ENCODE assay signal across 12 mouse cellular contexts in the genomic region with DNA sequence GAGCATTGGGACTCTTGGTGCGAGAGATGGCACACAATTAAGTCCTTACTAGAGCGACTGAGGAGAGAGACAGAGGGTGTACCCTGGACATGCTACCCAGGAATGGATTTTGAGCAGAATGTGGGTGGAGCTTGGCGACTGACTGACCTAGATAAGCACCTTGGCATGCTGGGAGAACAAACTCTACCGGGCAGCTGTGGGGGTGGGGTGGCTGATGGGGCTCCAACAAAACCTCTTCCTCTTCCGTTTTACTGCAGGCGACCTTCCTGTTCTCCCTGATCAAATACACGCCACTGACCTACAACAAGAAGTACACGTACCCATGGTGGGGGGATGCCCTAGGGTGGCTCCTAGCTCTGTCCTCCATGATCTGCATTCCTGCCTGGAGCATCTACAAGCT. TPM values are rescaled to one million over a fixed set of nuclear protein-coding genes. Genes with fewer than 3 reads are reported as not detected.
A peak's percentile ranks its signal among the peaks of the same experiment; 100 is the strongest.
DNase-seq lines count a peak whose midpoint lies in the region; ATAC-seq and TF ChIP-seq lines count a peak whose summit lies in the region.
"Had no signal": no experiment of that assay in that cellular context is flagged by ENCODE, and none has a peak within 500 bp of the region (broad histone marks: within the 10 kb centered on the region; RNA-seq: fewer than 3 reads in every experiment).

No protein-coding gene starts in this region.

- TF ChIP-seq POLR2A in kidney, adult 2 months (IDR thresholded peaks at IDR 0.05; ENCODE audit: low read depth, low read length): no peak

- H3K9me3 ChIP-seq in kidney, embryonic 15.5 days (replicated peaks): no peaks in the 10 kb centered on the region
- H3K9me3 ChIP-seq: forebrain, embryonic 12.5 days; hindbrain, embryonic 13.5 days; limb, embryonic 12.5 days had no signal

- ATAC-seq in hematopoietic stem cell, adult 5-6 weeks (replicated peaks in 1 of 2; ENCODE audit: insufficient read depth in 1 of 2, low FRiP score in 2 of 2, low TSS enrichment in 1 of 2, low read depth in 1 of 2, poor library complexity in 2 of 2, severe bottlenecking in 2 of 2): peak; percentile 23 to 37; a peak in 3 of 4 replicates
- ATAC-seq in megakaryocyte-erythroid progenitor cell, adult 5-6 weeks (replicated peaks; ENCODE audit: low FRiP score, low TSS enrichment, poor library complexity, severe bottlenecking): peak; percentile 80
- ATAC-seq in kidney, embryonic 15.5 days (replicated peaks; ENCODE audit: low FRiP score): no peak

- WGBS in kidney, adult 2 months: 59% methylated on average over 8 of the region's 8 CpGs
- 68% methylated on average over 8 of the region's 8 CpGs for WGBS in kidney, embryonic 15.5 days

- no peak overlapping the region for H3K9ac ChIP-seq in kidney, embryonic 15.5 days
- H3K9ac ChIP-seq: forebrain, embryonic 12.5 days; hindbrain, embryonic 13.5 days; limb, embryonic 12.5 days had no signal

- H3K4me3 ChIP-seq in kidney, adult 2 months (ENCODE audit: insufficient read depth, low read depth, low read length): no peak overlapping the region
- H3K4me3 ChIP-seq in kidney, embryonic 15.5 days (replicated peaks): no peak overlapping the region
- H3K4me3 ChIP-seq: forebrain, embryonic 12.5 days; hindbrain, embryonic 13.5 days; limb, embryonic 12.5 days had no signal

- H3K4me2 ChIP-seq in kidney, embryonic 15.5 days: no peak overlapping the region
- H3K4me2 ChIP-seq: forebrain, embryonic 12.5 days; hindbrain, embryonic 13.5 days; limb, embryonic 12.5 days had no signal

- TF ChIP-seq CTCF in kidney, adult 2 months (conservative IDR thresholded peaks at IDR 0.05; ENCODE audit: insufficient read depth, insufficient read length, low read depth, low read length): no peak

- H3K27me3 ChIP-seq in kidney, adult 2 months (replicated peaks; ENCODE audit: control insufficient read depth, insufficient read depth, low read length): no peaks in the 10 kb centered on the region
- H3K27me3 ChIP-seq in kidney, embryonic 15.5 days: no peaks in the 10 kb centered on the region
- H3K27me3 ChIP-seq: limb, embryonic 12.5 days had no signal

- peak; percentile 24 for DNase-seq in kidney, adult 2 months
- no peak for DNase-seq in kidney, postnatal 10 days
- DNase-seq in thymus, postnatal 14 days: peak; percentile 88
- DNase-seq in right cerebral cortex, postnatal 36 days (ENCODE audit: low spot score in 2 of 2): no peak
- DNase-seq in left cerebral cortex, adult 8-10 months (ENCODE audit: low spot score in 2 of 2): no peak

- no peak overlapping the region for H3K27ac ChIP-seq in kidney, adult 2 months (ENCODE audit: insufficient read depth, low read depth, low read length)
- H3K27ac ChIP-seq in kidney, embryonic 15.5 days: no peak overlapping the region
- H3K27ac ChIP-seq: forebrain, embryonic 12.5 days; hindbrain, embryonic 13.5 days; limb, embryonic 12.5 days had no signal

- no peaks in the 10 kb centered on the region for H3K4me1 ChIP-seq in kidney, adult 2 months (ENCODE audit: control insufficient read depth, insufficient read depth, low read length)
- H3K4me1 ChIP-seq in kidney, embryonic 15.5 days: no peaks in the 10 kb centered on the region
- H3K4me1 ChIP-seq: forebrain, embryonic 12.5 days; limb, embryonic 12.5 days had no signal

- no peaks in the 10 kb centered on the region for H3K36me3 ChIP-seq in kidney, adult 2 months (ENCODE audit: control insufficient read depth, insufficient read depth, low read length)
- no peaks in the 10 kb centered on the region for H3K36me3 ChIP-seq in kidney, embryonic 15.5 days
- H3K36me3 ChIP-seq: forebrain, embryonic 12.5 days; hindbrain, embryonic 13.5 days; limb, embryonic 12.5 days had no signal

RNA-seq across cellular contexts. Expression of gene Slc6a12, which starts 6.3 kb away (rescaled TPM):
- polyA plus RNA-seq in kidney, adult 2 months (2012; rRNA removed): 6.5 and 8.2 TPM in 2 replicates
- total RNA-seq in hematopoietic stem cell, adult 5-6 weeks (2017): not detected in 2 replicates
- 2.5 TPM in 1 of 2 replicates, not detected in the other for total RNA-seq in megakaryocyte-erythroid progenitor cell, adult 5-6 weeks (2014; fragmentation: Nextera tagmentation)
- not detected in 2 replicates for total RNA-seq in megakaryocyte-erythroid progenitor cell, adult 5-6 weeks (2017)
- 0.44 and 0.51 TPM in 2 replicates for polyA plus RNA-seq in kidney, embryonic 15.5 days (2015; fragmentation: Nextera tagmentation; extraction: Ambion mirVana)
- 1 to 10 TPM in 3 of 4 experiments, under 1 TPM in 1; 0.88 to 1.6 (median 1.4) TPM for total RNA-seq in left cerebral cortex, adult 8-10 months (2022)
- polyA plus RNA-seq: limb, embryonic 12.5 days; neural tube, embryonic 11.5 days had no signal

RNA-seq across cellular contexts. Expression of gene Slc6a13, which starts 36.5 kb away (rescaled TPM):
- 95.6 and 117 TPM in 2 replicates for polyA plus RNA-seq in kidney, adult 2 months (2012; rRNA removed)
- total RNA-seq in hematopoietic stem cell, adult 5-6 weeks (2017): 1.5 and 2.6 TPM in 2 replicates
- 5.7 and 11.0 TPM in 2 replicates for total RNA-seq in megakaryocyte-erythroid progenitor cell, adult 5-6 weeks (2014; fragmentation: Nextera tagmentation)
- 4.6 and 6.4 TPM in 2 replicates for total RNA-seq in megakaryocyte-erythroid progenitor cell, adult 5-6 weeks (2017)
- polyA plus RNA-seq in kidney, embryonic 15.5 days (2015; fragmentation: Nextera tagmentation; extraction: Ambion mirVana): 21.6 and 22.2 TPM in 2 replicates
- total RNA-seq in left cerebral cortex, adult 8-10 months (2022): 10 to 100 TPM; 12.6 to 17.6 (median 15.8) TPM

Comparison
In these comparisons a context has a peak if more than half of its experiments do, and no peak if none do; other contexts are left out.
1. DNase-seq: peak in kidney, adult 2 months (single experiment) and thymus, postnatal 14 days (single experiment); none in kidney, postnatal 10 days (single experiment), right cerebral cortex, postnatal 36 days (0 of 2) and left cerebral cortex, adult 8-10 months (0 of 2).